Mouse (Mus musculus): Measurements from ENCODE around the gene Atp1a2. TPM values are rescaled to one million over a fixed set of nuclear protein-coding genes. Genes with fewer than 3 reads are reported as not detected.
"Not testable (repeated sequence)": the region's sequence is repeated elsewhere in the genome, so short reads cannot be mapped to it uniquely, and the experiment has no call there.

Atp1a2 gene
- polyA plus RNA-seq, 1 experiment = 6.4 TPM

- WGBS = 71% methylated on average over 16 of the region's 16 CpGs
- no peak for DNase-seq (ENCODE audit: low read depth, low spot score)
These were observed 17.9 kb downstream of the Atp1a2 start for GRCm38 (mm10) chr1:172279768-172280509.

GRCm38 (mm10) chr1:172278328-172278727 lies 19.5 kb downstream of the Atp1a2 start:
- DNase-seq (ENCODE audit: low read depth, low spot score) = no peak
- WGBS = 85% methylated on average over 13 of the region's 13 CpGs

GRCm38 (mm10) chr1:172277172-172277571 lies 20.7 kb downstream of the Atp1a2 start:
- DNase-seq (ENCODE audit: low read depth, low spot score) = no peak
- 55% methylated on average over 3 of the region's 3 CpGs for WGBS

GRCm38 (mm10) chr1:172274547-172274946 lies 23.3 kb downstream of the Atp1a2 start:
- WGBS = 40% methylated on average over 5 of the region's 5 CpGs

DNA sequence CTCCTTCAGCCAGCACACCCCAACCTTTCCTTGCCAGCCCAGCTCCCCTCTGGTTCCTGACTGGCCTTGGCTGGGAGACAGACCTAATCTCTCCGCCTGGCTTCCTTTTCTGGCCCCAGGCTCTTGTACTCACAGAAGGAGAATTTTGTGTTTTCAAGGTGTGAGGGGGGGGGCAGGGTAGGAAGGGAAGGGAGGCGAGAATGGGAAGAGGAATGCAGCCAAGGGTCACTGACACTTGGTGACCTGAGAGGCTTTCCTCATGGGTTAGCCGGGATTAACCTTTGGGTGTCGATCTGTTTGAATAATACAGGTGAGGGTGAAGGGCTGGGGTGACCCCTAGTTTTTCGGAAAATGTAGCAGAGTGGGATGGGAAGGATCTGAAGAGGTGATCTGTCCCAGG lies 23.7 kb downstream of the Atp1a2 start:
- DNase-seq (ENCODE audit: low read depth, low spot score) = no peak
- 58% methylated on average over 5 of the region's 5 CpGs for WGBS

More at GRCm38 (mm10) chr1:172274547-172274946, 23.3 kb downstream of the Atp1a2 start:
- DNase-seq (ENCODE audit: low read depth, low spot score) = no peak

DNA sequence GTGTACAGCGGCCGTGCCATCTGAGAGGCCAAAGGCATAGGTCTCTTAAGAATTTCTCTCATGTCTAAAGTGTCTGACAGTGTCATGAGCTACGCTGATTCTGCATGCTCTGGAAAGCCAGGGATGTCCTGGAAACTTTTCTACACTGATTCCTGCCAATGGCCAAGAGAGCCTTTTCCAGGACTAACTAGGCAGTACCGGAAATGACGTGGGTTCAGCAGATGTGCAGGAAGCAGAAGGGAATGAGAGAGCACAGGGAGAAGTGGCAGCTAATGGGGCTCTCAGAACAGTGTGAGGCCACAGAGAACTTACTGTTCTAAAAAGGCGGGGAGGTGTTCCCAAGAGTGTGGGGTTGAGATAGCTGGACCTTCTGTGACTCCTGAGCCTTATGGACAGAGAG lies 24.5 kb downstream of the Atp1a2 start:
- DNase-seq (ENCODE audit: low read depth, low spot score) = no peak
- 86% methylated on average over 6 of the region's 6 CpGs for WGBS

- 54% methylated on average over 10 of the region's 10 CpGs for WGBS
- no peak for DNase-seq (ENCODE audit: low read depth, low spot score)
These were observed 26.1 kb downstream of the Atp1a2 start for GRCm38 (mm10) chr1:172271765-172272164.

DNA sequence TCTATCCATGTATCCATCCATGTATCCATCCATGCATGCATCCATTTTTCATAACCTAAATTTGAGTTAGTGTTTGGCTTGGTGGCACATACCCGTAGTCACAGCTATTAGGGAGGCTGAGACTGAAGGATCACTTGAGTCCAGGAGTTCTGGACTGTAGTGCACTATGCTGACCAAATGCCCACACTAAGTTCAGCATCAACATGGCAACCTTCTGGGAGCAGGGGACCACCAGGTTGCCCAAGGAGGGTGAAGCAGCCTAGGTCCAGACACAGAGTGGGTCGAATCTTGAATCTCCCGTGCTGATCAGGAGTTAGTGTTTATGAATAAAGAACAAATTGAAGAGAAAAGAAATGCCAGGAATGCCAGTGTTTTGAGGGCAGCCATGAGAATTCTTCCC lies 26.7 kb downstream of the Atp1a2 start:
- DNase-seq (ENCODE audit: low read depth, low spot score) = no peak
- WGBS = 79% methylated on average over 3 of the region's 3 CpGs

- no peak for DNase-seq (ENCODE audit: low read depth, low spot score)
- 76% methylated on average over 8 of the region's 8 CpGs for WGBS
These were observed 36.3 kb downstream of the Atp1a2 start, which contains the start of gene Igsf8 for GRCm38 (mm10) chr1:172261477-172262078. Gene Igsf8 (plus strand): TSS chr1:172261641.

DNA sequence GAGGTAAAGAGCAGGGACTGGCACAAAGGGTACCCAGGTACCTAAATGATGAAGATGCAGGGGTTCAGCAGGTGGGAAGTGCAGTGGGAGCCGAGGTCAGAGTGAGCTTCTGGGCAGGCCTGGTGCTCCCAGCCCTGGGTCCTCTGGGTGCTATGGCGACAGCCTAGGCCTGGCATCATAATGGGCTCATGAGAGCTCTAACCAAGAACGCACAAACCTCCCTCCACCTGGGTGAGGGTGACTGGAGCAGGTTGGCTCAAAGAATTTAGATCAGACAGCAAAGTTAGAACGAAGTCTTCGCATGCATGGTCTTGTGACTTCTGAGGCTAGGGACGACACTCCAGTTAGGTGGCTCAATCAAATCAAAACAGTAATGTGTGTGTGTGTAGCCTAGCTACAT lies 39.5 kb downstream of the Atp1a2 start, which contains the start of gene Atp1a4:
TSS of gene Atp1a4 (minus strand) at position 101 of the 400 bp plus-strand sequence.
- 89% methylated on average over 6 of the region's 6 CpGs for WGBS
- no peak for DNase-seq (ENCODE audit: low read depth, low spot score)

- no peak for DNase-seq (ENCODE audit: low read depth, low spot score)
- WGBS = 48% methylated on average over 2 of the region's 2 CpGs
These were observed 50.2 kb downstream of the Atp1a2 start for GRCm38 (mm10) chr1:172247679-172248078.

GRCm38 (mm10) chr1:172247216-172247615 lies 50.6 kb downstream of the Atp1a2 start:
- WGBS = 46% methylated on average over 4 of the region's 4 CpGs
- DNase-seq (ENCODE audit: low read depth, low spot score) = no peak

DNA sequence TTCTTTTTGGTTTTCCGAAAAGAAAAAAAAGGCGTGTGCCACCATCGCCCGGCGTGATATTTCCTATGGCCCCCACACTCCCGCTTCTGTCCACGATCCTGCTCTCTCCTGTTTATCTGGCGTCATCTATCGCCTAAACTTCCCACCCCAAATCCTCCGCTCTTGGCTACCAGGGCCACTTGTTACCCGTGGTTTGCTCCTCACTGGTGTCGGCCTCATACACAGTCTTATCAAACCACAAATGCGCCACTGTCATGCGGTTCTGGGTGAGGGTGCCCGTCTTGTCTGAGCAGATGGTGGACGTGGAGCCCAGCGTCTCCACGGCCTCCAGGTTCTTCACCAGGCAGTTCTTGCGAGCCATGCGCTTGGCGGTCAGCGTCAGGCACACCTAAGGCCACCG lies 53.2 kb downstream of the Atp1a2 start:
- DNase-seq (ENCODE audit: low read depth, low spot score) = not testable (repeated sequence)
- 45% methylated on average over 23 of the region's 23 CpGs for WGBS

DNA sequence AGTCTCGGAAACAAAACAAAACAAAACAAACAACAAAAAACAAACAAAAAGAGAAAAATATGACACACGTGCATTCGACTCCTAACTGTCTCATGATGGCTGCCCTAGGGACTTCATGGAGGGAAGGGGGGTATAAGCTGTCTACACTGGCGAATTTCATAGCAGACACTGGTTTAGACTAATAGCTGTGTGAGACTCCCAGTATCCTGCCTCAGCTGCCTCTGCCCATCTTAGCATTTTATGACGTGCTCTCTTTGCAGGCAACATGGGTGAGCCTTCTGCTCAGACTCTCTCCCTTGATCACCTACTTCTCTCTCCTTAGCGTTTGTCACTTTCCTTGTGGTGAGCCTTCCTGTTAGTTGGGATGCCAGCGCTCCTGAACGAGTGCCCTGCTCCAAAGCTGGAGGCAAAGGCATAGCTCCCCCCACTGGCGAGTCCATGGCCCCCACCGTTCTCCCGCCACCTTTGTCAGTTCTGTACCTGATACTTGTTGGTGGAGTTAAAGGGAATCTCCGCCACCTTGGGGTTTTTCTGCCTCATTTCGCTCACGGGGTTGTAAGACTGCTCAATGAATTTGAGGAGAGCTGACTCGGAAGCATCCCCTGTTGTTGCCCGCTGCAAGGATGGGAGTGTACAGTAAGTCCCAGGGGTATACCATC lies 54.2 kb downstream of the Atp1a2 start:
- WGBS = 31% methylated on average over 16 of the region's 16 CpGs
- DNase-seq (ENCODE audit: low read depth, low spot score) = no peak

- no peak for DNase-seq (ENCODE audit: low read depth, low spot score)
- 39% methylated on average over 2 of the region's 2 CpGs for WGBS
These were observed 55.5 kb downstream of the Atp1a2 start for GRCm38 (mm10) chr1:172242401-172242800.

DNA sequence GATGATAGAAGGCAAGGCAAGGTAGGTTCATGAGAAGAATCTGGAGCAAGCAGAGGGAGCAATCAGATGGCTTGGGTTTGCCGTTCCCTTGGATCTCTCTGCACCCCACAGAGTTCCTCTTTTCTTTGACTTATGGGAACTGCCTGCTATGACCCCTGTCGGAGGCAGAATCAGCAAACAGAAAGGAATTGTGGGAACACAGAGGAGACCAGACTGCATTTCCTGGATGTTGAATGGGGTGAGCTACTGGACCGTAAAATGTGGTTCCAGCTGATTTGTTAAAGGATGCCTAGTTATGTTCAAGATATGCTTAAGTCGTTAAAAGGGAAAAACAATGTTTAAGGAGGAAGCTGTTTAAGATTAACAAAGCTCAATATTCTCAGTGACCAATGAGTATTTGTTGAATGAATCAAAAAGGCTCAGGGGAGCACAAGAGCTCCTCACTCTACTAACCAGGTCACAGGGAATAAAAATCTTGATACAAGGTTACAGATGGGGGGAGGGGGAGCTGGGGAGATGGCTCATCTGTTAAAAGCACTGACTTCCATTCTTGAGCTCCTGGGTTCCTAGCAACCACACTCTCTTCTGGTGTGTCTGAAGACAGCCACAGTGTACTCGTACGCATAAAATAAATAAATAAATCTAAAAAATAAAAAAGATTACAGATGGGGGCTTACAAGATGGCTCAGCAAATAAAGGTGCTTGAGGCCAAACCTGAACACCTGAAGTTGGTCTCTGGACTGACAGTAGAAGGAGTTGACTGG lies 56.7 kb downstream of the Atp1a2 start:
- 52% methylated on average over 6 of the region's 6 CpGs for WGBS
- DNase-seq (ENCODE audit: low read depth, low spot score) = no peak

- 82% methylated on average over 1 of the region's 1 CpGs for WGBS
- no peak for DNase-seq (ENCODE audit: low read depth, low spot score)
These were observed 68.6 kb downstream of the Atp1a2 start for GRCm38 (mm10) chr1:172229215-172229614.

DNA sequence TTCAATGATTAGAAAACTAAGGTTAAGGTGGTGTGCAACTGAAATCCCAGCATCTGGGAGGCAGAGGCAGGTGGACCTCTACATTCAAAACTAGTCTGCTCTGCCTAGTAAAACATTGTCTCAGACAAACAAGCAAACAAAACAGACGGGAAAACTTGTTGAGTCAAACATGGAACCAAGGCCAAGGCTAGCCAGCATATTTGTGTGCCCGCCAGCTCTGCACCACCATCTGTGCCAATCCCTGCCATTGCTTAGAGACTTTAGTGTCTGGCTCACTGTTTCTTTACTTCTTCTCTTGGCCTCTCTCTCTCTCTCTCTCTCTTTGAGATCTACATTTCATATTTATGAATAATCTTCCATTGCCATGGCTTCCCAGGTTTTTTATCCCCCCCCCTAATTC lies 69.7 kb downstream of the Atp1a2 start:
- WGBS = 61% methylated on average over 2 of the region's 2 CpGs
- no peak for DNase-seq (ENCODE audit: low read depth, low spot score)
